Mouse (Mus musculus): ENCODE data around the gene Tpst2.

DNA sequence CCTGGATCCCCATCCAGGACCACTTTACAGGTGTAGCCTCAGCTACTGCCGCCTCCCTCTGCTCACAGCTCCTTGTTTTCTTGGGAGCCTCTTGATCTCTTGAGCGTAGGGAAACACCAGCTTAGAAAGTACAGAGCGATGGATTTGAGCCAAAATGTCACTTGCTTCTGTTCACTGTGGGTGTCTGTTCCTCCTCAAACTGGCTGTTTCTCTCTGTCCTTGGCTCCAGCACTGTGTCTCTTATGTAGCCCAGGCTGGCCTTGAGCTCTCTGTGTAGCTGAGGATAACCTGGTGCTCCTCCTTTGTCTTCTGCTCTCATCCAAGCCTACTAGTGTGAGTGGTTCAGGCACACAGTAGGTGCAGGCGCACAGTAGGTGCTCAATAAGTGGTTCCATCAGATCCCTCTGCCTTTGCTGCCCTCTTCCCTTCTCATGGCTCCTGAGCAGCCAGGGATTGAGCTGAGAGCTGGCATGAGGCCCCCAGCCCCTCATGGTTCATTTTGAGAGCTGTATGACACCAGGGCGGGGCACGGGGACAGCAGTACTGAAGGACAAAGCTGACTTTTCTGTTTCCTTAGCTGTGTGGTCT is 24.3 kb downstream of the Tpst2 start:
- TF ChIP-seq TAL1 (IDR thresholded peaks at IDR 0.05; ENCODE audit: low read length): no peak
- TF ChIP-seq GATA1 (IDR thresholded peaks at IDR 0.05; ENCODE audit: low read length): no peak

Data from erythroblast, embryonic 14.5 days (primary cell).